Mouse (Mus musculus) midbrain, embryonic 16.5 days (tissue): ENCODE measurements around the gene Lamb3. TPM values are rescaled to one million over a fixed set of nuclear protein-coding genes. Genes with fewer than 3 reads are reported as not detected.

Source experiments
- ATAC-seq: fragments of 200-750 bp; cut with Nextera tagmentation; 2 replicates; pipeline ENCODE4 v1.8.0; 2017; ENCODE audit warnings: moderate TSS enrichment
- H3K27ac ChIP-seq: fragments of 300-500 bp; sonication (generic); 2 replicates; pipeline ENCODE4 v1.5.1; 2014; ENCODE audit warnings: mild to moderate bottlenecking, low read length, mixed read lengths
- H3K27me3 ChIP-seq: fragments of 300-500 bp; sonication (generic); 2 replicates; pipeline ENCODE4 v1.6.1; 2014; ENCODE audit warnings: low read depth, low read length, mixed read lengths; ENCODE audit not compliant: control insufficient read depth, insufficient read depth
- H3K36me3 ChIP-seq: fragments of 300-500 bp; sonication (generic); 2 replicates; pipeline ENCODE4 v1.6.1; 2014; ENCODE audit warnings: mild to moderate bottlenecking, low read length, moderate library complexity, mixed read lengths; ENCODE audit not compliant: control insufficient read depth, insufficient read depth
- H3K4me1 ChIP-seq: fragments of 300-500 bp; sonication (generic); 2 replicates; pipeline ENCODE4 v1.6.1; 2014; ENCODE audit warnings: mild to moderate bottlenecking, low read length, mixed read lengths; ENCODE audit not compliant: control insufficient read depth, insufficient read depth
- H3K4me2 ChIP-seq: fragments of 300-500 bp; sonication (generic); 2 replicates; pipeline ENCODE4 v1.6.1; 2014; ENCODE audit warnings: mild to moderate bottlenecking, low read length, mixed read lengths
- H3K4me3 ChIP-seq: fragments of 300-500 bp; sonication (generic); 2 replicates; pipeline ENCODE4 v1.5.1; 2014; ENCODE audit warnings: low read depth, mild to moderate bottlenecking, low read length, moderate library complexity, mixed read lengths
- H3K9ac ChIP-seq: fragments of 300-500 bp; sonication (generic); 2 replicates; pipeline ENCODE4 v1.6.1; 2014; ENCODE audit warnings: low read depth, low read length, mixed read lengths
- H3K9me3 ChIP-seq: fragments of 300-500 bp; sonication (generic); replicated peaks from 2 replicates; pipeline ENCODE4 v1.6.1; 2014; ENCODE audit warnings: mild to moderate bottlenecking, low read length, mixed read lengths; ENCODE audit not compliant: control insufficient read depth, poor library complexity, severe bottlenecking
- WGBS: fragments of 180-500 bp; shearing (Covaris S2); extraction: QIAGEN DNeasy Blood & Tissue Kit; methylation state at CpG from one replicate; pipeline ENCODE4 v1.1.7; 2014; 5-methylcytosine and 5-hydroxymethylcytosine counted together
- polyA plus RNA-seq: library from polyadenylated mRNA; unstranded; fragments of >200 nt; fragmentation: Nextera tagmentation; extraction: Ambion mirVana; gene quantifications from 2 replicates; pipeline ENCODE4 v1.2.1, GENCODE M21; 2015

The Lamb3 gene
- polyA plus RNA-seq, 1 experiment from 2014 or later: 0.75 TPM

- WGBS: 92% methylated on average over 18 of the region's 18 CpGs
- H3K4me1 ChIP-seq: no peaks in the 10 kb centered on the region
- no peaks in the 10 kb centered on the region for H3K9me3 ChIP-seq
- ATAC-seq: no peak
- H3K36me3 ChIP-seq: no peaks in the 10 kb centered on the region
- no peaks in the 10 kb centered on the region for H3K27me3 ChIP-seq
- no peak overlapping the region for H3K4me3 ChIP-seq
- H3K9ac ChIP-seq: no peak overlapping the region
- no peak overlapping the region for H3K4me2 ChIP-seq
- H3K27ac ChIP-seq: no peak overlapping the region
Measured at GRCm38 (mm10) chr1:193197494-193198205, 9.8 kb upstream of the Lamb3 start.

- Histone ChIP-seq H3K27me3 (no peaks in the 10 kb centered on the region), H3K36me3 (no peaks in the 10 kb centered on the region), H3K27ac (no peak overlapping the region), H3K4me2 (no peak overlapping the region), H3K9ac (no peak overlapping the region), H3K9me3 (no peaks in the 10 kb centered on the region), H3K4me3 (no peak overlapping the region), H3K4me1 (no peaks in the 10 kb centered on the region)
- no peak for ATAC-seq
- WGBS: 91% methylated on average over 2 of the region's 2 CpGs
Measured at GRCm38 (mm10) chr1:193198312-193198711, 9.2 kb upstream of the Lamb3 start.

- Histone ChIP-seq H3K9me3 (no peaks in the 10 kb centered on the region), H3K4me2 (no peak overlapping the region), H3K4me1 (no peaks in the 10 kb centered on the region), H3K4me3 (no peak overlapping the region), H3K36me3 (no peaks in the 10 kb centered on the region), H3K27me3 (no peaks in the 10 kb centered on the region; the same call in 1 of the 2 replicates), H3K9ac (no peak overlapping the region), H3K27ac (no peak overlapping the region)
- WGBS: 86% methylated on average over 8 of the region's 8 CpGs
- no peak for ATAC-seq
Measured at GRCm38 (mm10) chr1:193200640-193201382, 6.7 kb upstream of the Lamb3 start.

DNA sequence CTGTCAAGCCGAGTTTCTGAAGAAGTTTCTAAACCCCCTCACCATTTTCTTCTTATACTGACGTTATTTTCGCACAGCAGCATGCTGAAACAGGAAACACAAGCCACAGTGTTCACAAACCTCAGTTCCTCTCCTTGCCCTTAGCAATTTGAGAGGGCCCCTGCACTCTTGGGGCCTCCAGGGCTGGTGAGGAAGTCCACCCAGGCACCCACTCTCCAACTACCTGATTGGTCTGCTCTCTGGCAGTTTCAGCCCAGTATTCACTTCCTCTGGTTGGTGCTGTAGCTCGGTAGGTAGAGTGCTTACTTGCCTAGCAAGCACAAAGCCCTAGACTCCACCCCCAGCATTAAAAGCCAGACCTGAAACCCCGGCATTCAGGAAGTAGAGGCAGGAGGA lies 6.1 kb upstream of the Lamb3 start, which contains the start of gene Traf3ip3:
TSS of gene Traf3ip3 (minus strand) at position 321 of the 396 bp plus-strand sequence.
- H3K36me3 ChIP-seq: no peaks in the 10 kb centered on the region
- no peak within 1 kb of the TSS for H3K9ac ChIP-seq
- no peak within 1 kb of the TSS for H3K27ac ChIP-seq
- no peaks in the 10 kb centered on the region; the same call in 1 of the 2 replicates for H3K27me3 ChIP-seq
- no peaks in the 10 kb centered on the region for H3K9me3 ChIP-seq
- ATAC-seq: no peak
- H3K4me3 ChIP-seq: no peak within 1 kb of the TSS
- 65% methylated on average over 5 of the region's 5 CpGs for WGBS
- no peaks in the 10 kb centered on the region for H3K4me1 ChIP-seq
- H3K4me2 ChIP-seq: no peak within 1 kb of the TSS

GRCm38 (mm10) chr1:193203821-193204220 lies 3.7 kb upstream of the Lamb3 start:
- no peak for ATAC-seq
- H3K27ac ChIP-seq: no peak overlapping the region
- H3K4me2 ChIP-seq: no peak overlapping the region
- no peak overlapping the region for H3K4me3 ChIP-seq
- no peak overlapping the region for H3K9ac ChIP-seq
- 83% methylated on average over 2 of the region's 2 CpGs for WGBS
- H3K4me1 ChIP-seq: no peaks in the 10 kb centered on the region
- no peaks in the 10 kb centered on the region; the same call in 1 of the 2 replicates for H3K27me3 ChIP-seq
- H3K36me3 ChIP-seq: no peaks in the 10 kb centered on the region
- no peaks in the 10 kb centered on the region for H3K9me3 ChIP-seq

DNA sequence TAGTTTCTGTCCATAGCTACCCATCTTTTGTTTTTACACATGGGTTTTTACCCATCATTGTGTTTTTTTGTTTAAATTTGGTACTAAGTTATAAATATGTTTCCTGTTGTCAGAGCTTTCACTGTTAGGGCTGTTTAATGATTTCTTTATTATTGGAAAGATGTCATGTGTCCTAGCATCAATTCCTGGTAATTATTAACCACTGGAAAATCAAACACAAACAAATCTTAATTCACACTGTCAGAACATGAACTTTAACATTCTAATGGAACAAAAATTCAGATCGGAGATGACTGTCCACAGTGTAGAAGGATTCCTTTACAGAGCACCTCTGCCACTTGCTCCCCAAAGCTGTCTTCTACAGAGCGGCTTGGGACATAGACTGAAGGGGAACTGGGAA lies 2.1 kb upstream of the Lamb3 start:
- 98% methylated on average over 2 of the region's 2 CpGs for WGBS
- Histone ChIP-seq H3K27ac (no peak overlapping the region), H3K4me2 (no peak overlapping the region), H3K27me3 (no peaks in the 10 kb centered on the region; the same call in 1 of the 2 replicates), H3K9me3 (no peaks in the 10 kb centered on the region), H3K9ac (no peak overlapping the region), H3K4me1 (no peaks in the 10 kb centered on the region), H3K4me3 (no peak overlapping the region), H3K36me3 (no peaks in the 10 kb centered on the region)
- no peak for ATAC-seq

DNA sequence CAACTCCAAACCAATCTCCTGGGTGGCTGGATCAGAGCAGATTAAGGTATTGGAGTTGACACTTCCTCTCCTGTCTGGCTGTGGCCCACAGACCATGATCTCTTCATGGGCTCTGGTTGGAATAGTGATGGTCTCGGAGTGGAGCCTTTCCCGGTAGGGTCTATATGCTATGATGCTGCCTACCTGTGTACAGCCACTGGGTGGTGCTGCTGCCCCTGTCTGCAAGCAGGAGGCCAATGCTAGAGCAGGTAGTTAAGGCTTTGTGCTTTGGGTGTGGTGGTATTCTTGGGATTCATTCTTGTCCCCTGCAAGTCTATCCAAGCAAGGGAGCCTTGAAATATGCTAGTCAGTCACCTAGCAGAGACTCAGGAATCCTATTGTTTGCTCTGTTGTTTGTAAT lies 679 bp downstream of the Lamb3 start:
- Histone ChIP-seq H3K36me3 (no peaks in the 10 kb centered on the region), H3K4me2 (no peak overlapping the region), H3K4me1 (no peaks in the 10 kb centered on the region), H3K27ac (no peak overlapping the region), H3K4me3 (no peak overlapping the region), H3K27me3 (no peaks in the 10 kb centered on the region; the same call in 1 of the 2 replicates), H3K9ac (no peak overlapping the region), H3K9me3 (no peaks in the 10 kb centered on the region)
- WGBS: 34% methylated on average over 2 of the region's 2 CpGs
- no peak for ATAC-seq

GRCm38 (mm10) chr1:193211371-193211770 lies 3.9 kb downstream of the Lamb3 start:
- no peaks in the 10 kb centered on the region for H3K36me3 ChIP-seq
- H3K4me3 ChIP-seq: no peak overlapping the region
- no peak overlapping the region for H3K4me2 ChIP-seq
- no peak overlapping the region for H3K9ac ChIP-seq
- no peaks in the 10 kb centered on the region for H3K4me1 ChIP-seq
- WGBS: 81% methylated on average over 5 of the region's 5 CpGs
- no peaks in the 10 kb centered on the region for H3K9me3 ChIP-seq
- no peak overlapping the region for H3K27ac ChIP-seq
- no peaks in the 10 kb centered on the region for H3K27me3 ChIP-seq
- ATAC-seq: no peak

DNA sequence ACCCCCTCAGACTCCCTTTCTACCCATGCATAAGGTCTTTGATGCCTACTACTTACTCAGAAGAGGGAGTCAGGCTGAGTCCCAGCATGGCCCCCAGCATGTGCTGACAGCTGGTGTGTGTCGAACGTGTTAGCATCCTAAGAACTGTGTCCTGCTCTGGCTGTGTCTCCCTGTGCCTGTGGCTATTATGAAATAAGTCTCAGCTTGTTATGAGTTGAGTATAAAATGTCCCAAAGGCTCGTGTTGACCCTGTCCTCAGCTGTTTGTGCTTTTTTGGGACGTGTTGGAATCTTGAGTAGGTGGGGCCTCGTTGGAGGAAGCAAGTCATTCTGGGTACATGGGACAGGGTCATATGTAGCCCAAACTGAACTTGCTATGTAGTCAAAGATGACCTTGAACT lies 6.6 kb downstream of the Lamb3 start:
- ATAC-seq: no peak
- no peak overlapping the region for H3K27ac ChIP-seq
- no peaks in the 10 kb centered on the region for H3K9me3 ChIP-seq
- 86% methylated on average over 5 of the region's 5 CpGs for WGBS
- H3K4me2 ChIP-seq: no peak overlapping the region
- H3K36me3 ChIP-seq: no peaks in the 10 kb centered on the region
- no peaks in the 10 kb centered on the region for H3K27me3 ChIP-seq
- H3K4me1 ChIP-seq: no peaks in the 10 kb centered on the region
- H3K9ac ChIP-seq: no peak overlapping the region
- no peak overlapping the region for H3K4me3 ChIP-seq
